Mouse (Mus musculus) stomach, postnatal 0 days (tissue): ENCODE measurements around the gene Trim37. TPM values are rescaled to one million over a fixed set of nuclear protein-coding genes. Genes with fewer than 3 reads are reported as not detected.

Experiments used
- ATAC-seq: fragments of 200-750 bp; cut with Nextera tagmentation; 2 replicates; pipeline ENCODE4 v1.8.0; 2017; ENCODE audit not compliant: low FRiP score, low TSS enrichment
- DNase-seq: peaks from one replicate; pipeline ENCODE4 v3.0.0-alpha.2; 2016; ENCODE audit warnings: low spot score
- H3K27ac ChIP-seq: fragments of 300-500 bp; sonication (generic); replicated peaks from 2 replicates; pipeline ENCODE4 v1.5.1; 2014; ENCODE audit warnings: mild to moderate bottlenecking, control low read depth
- H3K27me3 ChIP-seq: fragments of 300-500 bp; sonication (generic); 2 replicates; pipeline ENCODE4 v1.6.1; 2014; ENCODE audit warnings: low read length; ENCODE audit not compliant: control insufficient read depth, insufficient read depth
- H3K36me3 ChIP-seq: fragments of 300-500 bp; sonication (generic); 2 replicates; pipeline ENCODE4 v1.6.1; 2014; ENCODE audit warnings: low read length, mixed read lengths; ENCODE audit not compliant: control insufficient read depth, insufficient read depth
- H3K4me1 ChIP-seq: fragments of 300-500 bp; sonication (generic); replicated peaks from 2 replicates; pipeline ENCODE4 v1.6.1; 2014; ENCODE audit warnings: antibody characterized with exemption; ENCODE audit not compliant: control insufficient read depth, insufficient read depth
- H3K4me2 ChIP-seq: fragments of 300-500 bp; sonication (generic); replicated peaks from 2 replicates; pipeline ENCODE4 v1.6.1; 2014; ENCODE audit warnings: low read depth, mild to moderate bottlenecking, control low read depth, moderate library complexity
- H3K4me3 ChIP-seq: fragments of 300-500 bp; sonication (generic); 2 replicates; pipeline ENCODE4 v1.5.1; 2014; ENCODE audit warnings: low read depth, low read length, control low read depth
- H3K9ac ChIP-seq: fragments of 300-500 bp; sonication (generic); 2 replicates; pipeline ENCODE4 v1.6.1; 2014; ENCODE audit warnings: mild to moderate bottlenecking, low read length, control low read depth, mixed read lengths
- H3K9me3 ChIP-seq: fragments of 300-500 bp; sonication (generic); 2 replicates; pipeline ENCODE4 v1.6.1; 2016; ENCODE audit warnings: low read length; ENCODE audit not compliant: control insufficient read depth
- CTCF ChIP-seq: IDR thresholded peaks from 2 replicates; pipeline ENCODE4 v1.5.1; 2016; ENCODE audit warnings: antibody characterized with exemption, low read depth, mild to moderate bottlenecking, moderate library complexity
- EP300 ChIP-seq: optimal IDR thresholded peaks from 2 replicates; pipeline ENCODE3; 2016; ENCODE audit warnings: antibody characterized with exemption
- WGBS: fragments of 180-500 bp; shearing (Covaris S2); extraction: QIAGEN DNeasy Blood & Tissue Kit; methylation state at CpG from one replicate; pipeline ENCODE4 v1.1.7; 2014; 5-methylcytosine and 5-hydroxymethylcytosine counted together
- polyA plus RNA-seq: library from polyadenylated mRNA; unstranded; fragments of >200 nt; fragmentation: Nextera tagmentation; extraction: Ambion mirVana; gene quantifications from 2 replicates; pipeline ENCODE4 v1.2.1, GENCODE M21; 2015

Trim37 gene
- polyA plus RNA-seq, 1 experiment from 2014 or later = 8.8 TPM

GRCm38 (mm10) chr11:87173625-87174024, 46.7 kb downstream of the Trim37 start:
- no peak for ATAC-seq
- no peak overlapping the region for H3K27ac ChIP-seq
- H3K9me3 ChIP-seq = no peaks in the 10 kb centered on the region
- H3K4me1 ChIP-seq = no peaks in the 10 kb centered on the region
- no peak for DNase-seq
- H3K9ac ChIP-seq = no peak overlapping the region
- no peaks in the 10 kb centered on the region for H3K36me3 ChIP-seq
- TF ChIP-seq CTCF (no peak), EP300 (no peak)
- H3K4me3 ChIP-seq = no peak overlapping the region
- WGBS = 80% methylated on average over 5 of the region's 5 CpGs
- H3K4me2 ChIP-seq = no peak overlapping the region
- H3K27me3 ChIP-seq = no peaks in the 10 kb centered on the region

- H3K36me3 ChIP-seq = no peaks in the 10 kb centered on the region; the same call in 1 of the 2 replicates
- 96% methylated on average over 4 of the region's 4 CpGs for WGBS
- ATAC-seq (no peak), DNase-seq (no peak)
- no peak overlapping the region for H3K4me3 ChIP-seq
- no peak overlapping the region for H3K27ac ChIP-seq
- H3K4me1 ChIP-seq = no peaks in the 10 kb centered on the region
- H3K27me3 ChIP-seq = no peaks in the 10 kb centered on the region
- H3K9ac ChIP-seq = no peak overlapping the region
- no peaks in the 10 kb centered on the region for H3K9me3 ChIP-seq
- TF ChIP-seq EP300 = no peak
- no peak for TF ChIP-seq CTCF
- no peak overlapping the region for H3K4me2 ChIP-seq
Observed at GRCm38 (mm10) chr11:87175031-87175430, 48.2 kb downstream of the Trim37 start.

GRCm38 (mm10) chr11:87212313-87212712, 85.4 kb downstream of the Trim37 start:
- H3K9ac ChIP-seq = no peak overlapping the region
- no peaks in the 10 kb centered on the region for H3K36me3 ChIP-seq
- TF ChIP-seq EP300 (no peak), CTCF (no peak)
- H3K4me2 ChIP-seq = no peak overlapping the region
- H3K4me1 ChIP-seq = no peaks in the 10 kb centered on the region
- H3K9me3 ChIP-seq = no peaks in the 10 kb centered on the region
- no peak for ATAC-seq
- H3K4me3 ChIP-seq = no peak overlapping the region
- DNase-seq = no peak
- no peak overlapping the region for H3K27ac ChIP-seq
- H3K27me3 ChIP-seq = no peaks in the 10 kb centered on the region
- 76% methylated on average over 5 of the region's 5 CpGs for WGBS

- TF ChIP-seq CTCF = no peak
- no peak for TF ChIP-seq EP300
- 66% methylated on average over 3 of the region's 3 CpGs for WGBS
- Histone ChIP-seq H3K9ac (no peak overlapping the region), H3K4me2 (no peak overlapping the region), H3K27ac (no peak overlapping the region), H3K9me3 (no peaks in the 10 kb centered on the region), H3K36me3 (no peaks in the 10 kb centered on the region), H3K4me3 (no peak overlapping the region), H3K4me1 (no peaks in the 10 kb centered on the region), H3K27me3 (no peaks in the 10 kb centered on the region)
- DNase-seq (no peak), ATAC-seq (no peak)
Observed at GRCm38 (mm10) chr11:87222686-87223085, 95.8 kb downstream of the Trim37 start.

GRCm38 (mm10) chr11:87227056-87227455, 100.2 kb downstream of the Trim37 start:
- TF ChIP-seq EP300 = no peak
- TF ChIP-seq CTCF = no peak
- Histone ChIP-seq H3K9ac (no peak overlapping the region), H3K4me3 (no peak overlapping the region), H3K4me1 (no peaks in the 10 kb centered on the region), H3K27me3 (no peaks in the 10 kb centered on the region), H3K27ac (no peak overlapping the region), H3K36me3 (no peaks in the 10 kb centered on the region), H3K9me3 (no peaks in the 10 kb centered on the region), H3K4me2 (no peak overlapping the region)
- ATAC-seq = no peak
- 71% methylated on average over 5 of the region's 5 CpGs for WGBS
- no peak for DNase-seq

- no peak overlapping the region for H3K4me2 ChIP-seq
- no peak for ATAC-seq
- TF ChIP-seq EP300 (no peak), CTCF (no peak)
- 90% methylated on average over 5 of the region's 5 CpGs for WGBS
- H3K4me1 ChIP-seq = no peaks in the 10 kb centered on the region
- H3K27ac ChIP-seq = no peak overlapping the region
- H3K4me3 ChIP-seq = no peak overlapping the region
- no peaks in the 10 kb centered on the region; the same call in 1 of the 2 replicates for H3K36me3 ChIP-seq
- DNase-seq = no peak
- no peaks in the 10 kb centered on the region for H3K9me3 ChIP-seq
- H3K27me3 ChIP-seq = no peaks in the 10 kb centered on the region
- no peak overlapping the region for H3K9ac ChIP-seq
Observed at GRCm38 (mm10) chr11:87233377-87233776, 106.5 kb downstream of the Trim37 start.
